Mouse (Mus musculus) midbrain, embryonic 13.5 days (tissue): ENCODE results near the gene Igfbp5. TPM values are rescaled to one million over a fixed set of nuclear protein-coding genes. Genes with fewer than 3 reads are reported as not detected.

Experiments used
- ATAC-seq: fragments of 200-750 bp; cut with Nextera tagmentation; 2 replicates; pipeline ENCODE4 v1.8.0; 2017; ENCODE audit warnings: mild to moderate bottlenecking, moderate TSS enrichment, moderate library complexity
- H3K27ac ChIP-seq: fragments of 300-500 bp; sonication (generic); 2 replicates; pipeline ENCODE4 v1.5.1; 2015; ENCODE audit warnings: inconsistent platforms, mild to moderate bottlenecking, moderate library complexity
- H3K27me3 ChIP-seq: fragments of 300-500 bp; sonication (generic); 2 replicates; pipeline ENCODE4 v1.6.1; 2015; ENCODE audit warnings: mild to moderate bottlenecking, inconsistent platforms
- H3K36me3 ChIP-seq: fragments of 300-500 bp; sonication (generic); 2 replicates; pipeline ENCODE4 v1.6.1; 2015; ENCODE audit warnings: mild to moderate bottlenecking, inconsistent platforms
- H3K4me1 ChIP-seq: fragments of 300-500 bp; sonication (generic); replicated peaks from 2 replicates; pipeline ENCODE4 v1.6.1; 2015; ENCODE audit warnings: inconsistent platforms
- H3K4me2 ChIP-seq: fragments of 300-500 bp; sonication (generic); replicated peaks from 2 replicates; pipeline ENCODE4 v1.6.1; 2015; ENCODE audit warnings: moderate library complexity, mild to moderate bottlenecking, inconsistent platforms
- H3K4me3 ChIP-seq: fragments of 300-500 bp; sonication (generic); replicated peaks from 2 replicates; pipeline ENCODE4 v1.5.1; 2015; ENCODE audit warnings: mild to moderate bottlenecking, inconsistent platforms
- H3K9ac ChIP-seq: fragments of 300-500 bp; sonication (generic); replicated peaks from 2 replicates; pipeline ENCODE4 v1.6.1; 2015; ENCODE audit warnings: mild to moderate bottlenecking, inconsistent platforms
- H3K9me3 ChIP-seq: fragments of 300-500 bp; sonication (generic); 2 replicates; pipeline ENCODE4 v1.6.1; 2016; ENCODE audit warnings: mild to moderate bottlenecking, inconsistent platforms
- WGBS: fragments of 180-500 bp; shearing (Covaris S2); methylation state at CpG from one replicate; pipeline ENCODE4 v1.1.7; 2015; 5-methylcytosine and 5-hydroxymethylcytosine counted together
- polyA plus RNA-seq: library from polyadenylated mRNA; unstranded; fragments of >200 nt; fragmentation: Nextera tagmentation; extraction: Ambion mirVana; gene quantifications from 2 replicates; pipeline ENCODE4 v1.2.1, GENCODE M21; 2015

Gene Igfbp5
- polyA plus RNA-seq, 1 experiment from 2014 or later: 31.8 TPM

DNA sequence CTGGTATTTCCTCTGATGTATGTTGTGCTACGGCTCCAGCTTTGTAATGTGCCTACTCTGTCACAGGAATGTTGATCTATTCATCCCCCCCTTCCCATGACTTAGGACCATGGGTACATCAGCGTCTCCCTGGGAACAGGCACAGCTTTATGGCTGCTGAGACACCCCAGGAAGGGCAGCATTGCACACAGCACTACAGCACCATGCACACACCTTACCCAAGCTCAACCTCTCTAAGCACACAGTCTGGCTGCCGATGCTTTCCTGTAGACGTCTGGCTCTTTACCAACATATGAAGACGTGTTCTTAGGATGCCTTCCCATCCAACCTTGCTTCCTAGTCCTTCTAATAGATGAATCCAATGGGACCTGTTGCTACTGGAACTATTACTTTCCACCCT, 8.3 kb downstream of the Igfbp5 start:
- H3K27me3 ChIP-seq: no peaks in the 10 kb centered on the region
- WGBS: 59% methylated on average over 5 of the region's 5 CpGs
- H3K27ac ChIP-seq: no peak overlapping the region
- peaks cover 35% of the 10 kb centered on the region for H3K4me1 ChIP-seq
- no peaks in the 10 kb centered on the region for H3K36me3 ChIP-seq
- no peak overlapping the region for H3K9ac ChIP-seq
- no peak for ATAC-seq
- H3K4me3 ChIP-seq: no peak overlapping the region
- H3K4me2 ChIP-seq: no peak overlapping the region
- H3K9me3 ChIP-seq: no peaks in the 10 kb centered on the region

DNA sequence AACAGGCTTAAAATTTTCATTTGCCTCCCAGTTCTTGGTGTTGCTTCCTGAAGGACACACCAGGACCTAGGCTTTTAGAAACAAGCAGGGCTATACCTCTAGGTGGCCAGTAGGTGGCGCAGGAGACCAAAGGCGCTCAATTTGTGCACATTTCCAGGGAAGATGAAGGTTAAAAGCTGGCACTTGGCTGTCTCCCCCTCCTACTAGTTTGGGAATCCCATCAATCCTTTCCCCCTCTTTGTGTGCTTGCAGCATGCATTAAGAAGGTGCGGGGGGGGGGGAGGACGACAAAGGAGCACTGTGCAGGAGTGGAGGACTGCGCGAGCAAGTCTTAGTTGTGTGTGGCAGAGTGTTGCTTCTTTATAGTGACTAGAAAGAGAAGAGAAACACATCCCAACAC, 8.8 kb downstream of the Igfbp5 start:
- no peaks in the 10 kb centered on the region for H3K36me3 ChIP-seq
- H3K27ac ChIP-seq: 0 out of 2 replicates have a peak overlapping the region, but pooled peaks have one; percentile 19
- WGBS: 6% methylated on average over 6 of the region's 6 CpGs

DNA sequence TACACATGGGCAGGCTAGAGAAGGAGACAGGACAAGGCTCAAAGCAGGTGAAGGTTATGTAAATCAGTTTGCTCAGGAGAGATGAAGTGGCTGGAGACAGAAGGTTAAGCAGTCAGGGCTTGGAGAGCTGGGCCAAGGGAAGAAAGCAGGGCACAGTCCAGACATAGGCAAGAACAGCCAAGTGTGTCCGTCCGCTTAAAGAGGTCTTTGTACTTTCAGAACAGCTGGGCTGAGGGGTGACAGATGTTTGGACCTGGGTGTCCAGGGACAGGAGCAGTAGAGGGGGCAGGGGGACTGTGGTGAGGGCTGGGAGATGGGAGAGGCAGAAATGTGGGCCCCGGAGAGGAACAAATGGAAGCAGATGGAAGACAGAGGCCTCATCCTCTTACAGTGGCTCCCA, 10.4 kb downstream of the Igfbp5 start:
- Histone ChIP-seq H3K9me3 (no peaks in the 10 kb centered on the region), H3K36me3 (no peaks in the 10 kb centered on the region), H3K4me3 (no peak overlapping the region), H3K9ac (no peak overlapping the region), H3K27ac (no peak overlapping the region), H3K27me3 (no peaks in the 10 kb centered on the region), H3K4me1 (peaks cover 18% of the 10 kb centered on the region), H3K4me2 (no peak overlapping the region)
- 70% methylated on average over 3 of the region's 3 CpGs for WGBS
- no peak for ATAC-seq

More for the DNA sequence above, 8.8 kb downstream of the Igfbp5 start:
- peaks cover 32% of the 10 kb centered on the region for H3K4me1 ChIP-seq
- no peak overlapping the region for H3K9ac ChIP-seq
- ATAC-seq: peak; percentile 22; the same call in 1 of the 2 replicates
- no peaks in the 10 kb centered on the region for H3K9me3 ChIP-seq
- no peak overlapping the region for H3K4me3 ChIP-seq
- no peak overlapping the region for H3K4me2 ChIP-seq
- H3K27me3 ChIP-seq: no peaks in the 10 kb centered on the region

DNA sequence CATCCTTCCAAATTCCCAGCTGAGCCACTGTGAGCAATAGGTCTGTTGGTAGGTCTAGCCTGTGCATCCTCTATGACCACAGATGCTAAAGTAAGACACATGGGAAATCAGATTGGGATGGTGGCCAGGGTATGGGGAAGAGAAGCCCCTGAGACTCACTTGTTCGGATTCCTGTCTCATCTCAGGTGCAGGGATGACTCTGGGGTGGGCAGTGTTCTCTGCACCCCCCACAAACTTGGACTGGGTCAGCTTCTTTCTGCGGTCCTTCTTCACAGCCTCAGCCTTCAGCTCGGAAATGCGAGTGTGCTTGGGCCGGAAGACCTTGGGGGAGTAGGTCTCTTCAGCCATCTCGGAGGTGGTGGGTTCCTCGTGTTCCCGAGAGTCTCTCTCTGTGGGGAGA, 11.0 kb downstream of the Igfbp5 start:
- Histone ChIP-seq H3K9ac (no peak overlapping the region; the same call in 1 of the 2 replicates), H3K4me3 (no peak overlapping the region), H3K4me1 (peaks cover 24% of the 10 kb centered on the region), H3K4me2 (no peak overlapping the region), H3K27me3 (no peaks in the 10 kb centered on the region), H3K27ac (no peak overlapping the region), H3K9me3 (no peaks in the 10 kb centered on the region), H3K36me3 (no peaks in the 10 kb centered on the region)
- ATAC-seq: no peak
- 88% methylated on average over 8 of the region's 8 CpGs for WGBS

DNA sequence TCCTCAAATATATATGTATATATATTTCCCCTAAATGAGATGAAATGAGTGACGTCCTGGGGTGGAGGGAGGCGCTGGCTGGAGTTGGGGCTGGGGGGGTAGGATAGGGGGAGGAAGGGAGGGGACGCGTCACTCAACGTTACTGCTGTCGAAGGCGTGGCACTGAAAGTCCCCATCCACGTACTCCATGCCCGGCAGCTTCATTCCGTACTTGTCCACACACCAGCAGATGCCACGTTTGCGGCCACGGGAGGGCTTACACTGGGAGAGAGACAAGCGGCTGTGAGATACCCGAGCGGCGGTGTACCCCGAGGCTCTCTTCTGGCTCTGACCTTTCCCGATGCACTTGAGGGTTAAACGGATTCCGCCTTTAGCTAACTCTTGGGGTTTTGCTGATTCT, 12.4 kb downstream of the Igfbp5 start:
- Histone ChIP-seq H3K36me3 (no peaks in the 10 kb centered on the region), H3K27me3 (no peaks in the 10 kb centered on the region), H3K4me2 (no peak overlapping the region), H3K9ac (no peak overlapping the region), H3K27ac (no peak overlapping the region), H3K4me3 (no peak overlapping the region), H3K9me3 (no peaks in the 10 kb centered on the region), H3K4me1 (peaks cover 25% of the 10 kb centered on the region)
- 90% methylated on average over 21 of the region's 21 CpGs for WGBS
- no peak for ATAC-seq

DNA sequence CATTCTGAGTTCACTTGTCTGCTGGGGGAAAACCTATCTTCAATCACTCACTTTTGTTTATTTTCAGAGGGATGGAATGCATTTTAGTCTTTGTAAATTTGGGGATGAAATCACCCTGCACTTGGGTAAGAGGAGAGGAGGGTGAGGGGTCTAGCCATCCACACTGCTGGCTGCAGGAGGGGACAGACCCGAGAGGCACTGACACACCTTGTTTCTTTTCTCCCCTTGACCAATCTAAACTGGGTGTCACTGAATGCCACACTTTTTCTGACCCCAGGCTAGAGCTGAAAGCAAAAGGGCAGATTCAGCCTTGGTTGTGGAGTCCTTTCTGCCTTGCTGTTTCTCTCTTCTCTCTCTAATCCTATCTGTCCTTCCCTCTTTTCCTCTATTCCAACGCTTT, 13.0 kb downstream of the Igfbp5 start:
- H3K4me3 ChIP-seq: no peak overlapping the region
- no peaks in the 10 kb centered on the region for H3K27me3 ChIP-seq
- H3K9me3 ChIP-seq: no peaks in the 10 kb centered on the region
- ATAC-seq: no peak
- no peak overlapping the region for H3K4me2 ChIP-seq
- WGBS: 83% methylated on average over 2 of the region's 2 CpGs
- H3K27ac ChIP-seq: no peak overlapping the region
- H3K36me3 ChIP-seq: no peaks in the 10 kb centered on the region
- no peak overlapping the region for H3K9ac ChIP-seq
- peaks cover 24% of the 10 kb centered on the region for H3K4me1 ChIP-seq

DNA sequence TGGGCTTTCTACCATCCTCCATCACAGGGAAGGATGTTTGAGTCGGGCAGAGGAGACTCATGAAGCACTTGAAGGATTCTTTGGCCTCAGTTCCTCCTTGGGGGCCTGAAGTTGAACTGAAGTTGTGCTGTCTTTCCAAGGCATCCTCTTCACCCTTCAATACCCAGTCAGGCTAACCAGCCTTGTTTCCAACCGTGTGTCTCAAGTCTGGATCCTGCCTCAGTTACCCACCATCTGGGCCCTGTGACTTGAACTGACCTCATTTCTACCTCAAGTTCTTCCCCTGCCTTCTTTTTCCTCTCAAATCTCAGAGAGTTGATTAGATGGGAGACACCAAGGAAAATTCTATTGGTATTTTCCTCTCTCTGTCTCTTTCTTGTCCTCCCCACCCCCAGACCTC, 14.2 kb downstream of the Igfbp5 start:
- no peaks in the 10 kb centered on the region for H3K36me3 ChIP-seq
- WGBS: 95% methylated on average over 2 of the region's 2 CpGs
- ATAC-seq: no peak
- no peak overlapping the region for H3K4me3 ChIP-seq
- no peaks in the 10 kb centered on the region for H3K27me3 ChIP-seq
- H3K4me1 ChIP-seq: peaks cover 14% of the 10 kb centered on the region
- H3K27ac ChIP-seq: no peak overlapping the region
- no peak overlapping the region for H3K9ac ChIP-seq
- H3K4me2 ChIP-seq: no peak overlapping the region
- H3K9me3 ChIP-seq: no peaks in the 10 kb centered on the region

DNA sequence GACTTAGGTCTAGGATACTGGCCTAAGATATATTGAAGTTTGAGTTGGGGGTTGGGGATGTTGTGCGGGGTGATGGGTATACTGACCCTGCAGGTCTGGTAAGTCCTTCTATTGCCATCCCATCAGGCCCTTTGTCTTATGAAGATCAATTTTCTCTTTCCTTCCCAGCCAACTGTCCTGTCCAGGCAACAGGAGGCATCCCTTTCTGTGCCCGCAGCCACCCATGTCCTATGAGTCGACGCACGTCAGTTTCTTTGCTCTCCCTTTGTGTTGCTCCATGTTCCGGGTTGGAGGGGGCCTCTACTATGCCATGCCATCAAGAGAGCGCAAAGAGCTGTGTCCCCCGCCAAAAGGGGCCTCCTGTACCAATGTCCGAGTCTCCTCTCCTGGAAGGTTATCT, 14.7 kb downstream of the Igfbp5 start:
- no peaks in the 10 kb centered on the region for H3K36me3 ChIP-seq

DNA sequence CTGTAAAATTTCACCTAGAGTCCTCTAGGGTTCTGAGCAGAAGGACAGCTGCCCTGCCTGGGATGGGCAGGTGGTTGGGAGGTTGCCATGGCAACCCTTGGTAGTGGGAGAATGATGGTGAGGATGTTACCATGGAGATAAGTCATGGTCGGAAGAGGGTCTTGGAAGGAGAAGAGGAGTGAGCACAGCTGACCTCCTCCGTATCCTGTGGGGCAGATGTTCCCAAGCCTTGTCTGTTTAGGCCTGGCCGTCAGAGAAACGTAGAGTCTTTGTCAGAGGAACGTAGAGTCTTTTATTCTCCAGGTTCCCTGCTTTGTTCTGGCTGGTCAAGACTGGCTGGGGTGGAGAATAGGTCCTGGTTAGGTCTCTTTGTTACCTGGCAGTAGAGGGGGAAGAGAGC, 15.8 kb downstream of the Igfbp5 start:
- Histone ChIP-seq H3K27ac (peak overlapping the region; percentile 66), H3K9ac (no peak overlapping the region), H3K4me3 (no peak overlapping the region), H3K36me3 (no peaks in the 10 kb centered on the region), H3K4me1 (peaks cover 12% of the 10 kb centered on the region), H3K4me2 (no peak overlapping the region), H3K27me3 (no peaks in the 10 kb centered on the region), H3K9me3 (no peaks in the 10 kb centered on the region)
- WGBS: 10% methylated on average over 5 of the region's 5 CpGs
- ATAC-seq: peak; percentile 73

More for the DNA sequence above, 14.7 kb downstream of the Igfbp5 start:
- H3K4me2 ChIP-seq: no peak overlapping the region
- no peak overlapping the region for H3K27ac ChIP-seq
- H3K9me3 ChIP-seq: no peaks in the 10 kb centered on the region
- H3K9ac ChIP-seq: no peak overlapping the region
- peaks cover 12% of the 10 kb centered on the region for H3K4me1 ChIP-seq
- 95% methylated on average over 9 of the region's 9 CpGs for WGBS
- no peak for ATAC-seq
- H3K27me3 ChIP-seq: no peaks in the 10 kb centered on the region
- H3K4me3 ChIP-seq: no peak overlapping the region

DNA sequence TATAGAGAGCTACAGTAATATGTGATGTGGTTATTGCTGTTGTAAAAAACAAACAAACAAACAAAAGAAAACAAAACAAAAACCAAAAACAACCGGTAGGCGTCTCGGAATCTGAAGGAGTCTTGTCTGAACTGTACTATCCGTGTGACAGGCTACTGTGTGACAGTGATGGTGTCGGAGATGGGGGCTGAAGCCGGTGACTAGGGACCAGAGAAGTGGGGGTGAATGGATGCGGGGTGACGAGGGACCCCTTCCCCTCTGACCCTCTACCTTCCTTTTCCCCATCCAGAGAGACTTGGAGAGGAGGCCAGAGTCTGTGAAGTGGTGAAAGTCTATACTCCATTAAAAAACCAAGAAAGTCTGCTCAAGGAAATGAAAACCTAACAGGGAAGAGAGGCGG, 16.4 kb downstream of the Igfbp5 start:
- ATAC-seq: no peak
- no peaks in the 10 kb centered on the region for H3K27me3 ChIP-seq
- peaks cover 12% of the 10 kb centered on the region for H3K4me1 ChIP-seq
- H3K27ac ChIP-seq: peak overlapping the region; percentile 66
- 88% methylated on average over 9 of the region's 9 CpGs for WGBS
- H3K9me3 ChIP-seq: no peaks in the 10 kb centered on the region
- H3K4me2 ChIP-seq: no peak overlapping the region
- no peak overlapping the region for H3K9ac ChIP-seq
- no peaks in the 10 kb centered on the region; the same call in 1 of the 2 replicates for H3K36me3 ChIP-seq
- H3K4me3 ChIP-seq: no peak overlapping the region

DNA sequence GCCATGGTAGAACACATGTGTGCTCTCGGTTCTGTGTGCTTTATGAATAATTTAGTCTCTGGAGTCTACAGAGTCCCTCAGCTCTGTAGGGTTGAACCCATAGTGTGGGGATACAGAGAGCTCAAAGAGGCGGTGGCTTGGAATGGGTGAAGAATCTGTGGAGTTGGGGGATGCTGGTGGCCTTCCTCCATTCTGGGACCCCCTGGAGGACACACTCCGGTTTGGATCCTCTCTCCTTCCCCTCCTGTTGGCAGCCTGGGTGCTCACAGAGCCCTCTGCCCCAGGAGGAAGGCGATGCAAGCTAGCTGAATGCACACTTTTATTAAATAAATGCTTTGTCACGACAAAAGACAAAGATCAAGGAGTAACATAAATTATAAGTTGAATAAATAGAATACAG, 17.1 kb downstream of the Igfbp5 start:
- H3K4me3 ChIP-seq: no peak overlapping the region
- 71% methylated on average over 5 of the region's 5 CpGs for WGBS
- no peaks in the 10 kb centered on the region for H3K27me3 ChIP-seq
- H3K9ac ChIP-seq: no peak overlapping the region
- H3K4me1 ChIP-seq: peaks cover 12% of the 10 kb centered on the region
- no peak overlapping the region for H3K27ac ChIP-seq
- ATAC-seq: no peak
- no peak overlapping the region for H3K4me2 ChIP-seq
- no peaks in the 10 kb centered on the region for H3K9me3 ChIP-seq
- peaks cover 1% of the 10 kb centered on the region for H3K36me3 ChIP-seq

DNA sequence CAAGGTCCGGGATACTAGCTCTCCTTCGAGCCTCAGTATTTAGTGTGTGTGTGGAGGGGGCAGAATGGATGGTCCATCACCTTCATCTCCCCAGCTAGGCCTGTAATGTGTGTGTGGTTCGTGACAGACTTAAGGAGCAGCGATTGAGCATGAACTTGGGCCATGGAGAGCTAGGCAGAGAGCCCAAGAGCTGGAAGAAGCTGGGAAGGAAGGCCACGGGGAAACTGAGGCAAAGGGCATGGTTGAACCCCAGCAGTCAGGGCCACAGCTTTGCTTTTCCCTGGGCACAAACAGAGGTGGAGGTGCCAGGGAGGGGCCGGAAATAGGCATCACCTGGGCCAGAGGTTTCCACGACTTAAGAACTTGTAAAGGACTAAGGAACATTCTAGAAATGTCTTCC, 17.5 kb downstream of the Igfbp5 start:
- Histone ChIP-seq H3K27ac (no peak overlapping the region), H3K9ac (no peak overlapping the region), H3K4me2 (no peak overlapping the region), H3K4me3 (no peak overlapping the region), H3K9me3 (no peaks in the 10 kb centered on the region), H3K4me1 (peaks cover 12% of the 10 kb centered on the region), H3K27me3 (no peaks in the 10 kb centered on the region), H3K36me3 (peaks cover 6% of the 10 kb centered on the region)
- no peak for ATAC-seq
- 94% methylated on average over 7 of the region's 7 CpGs for WGBS

DNA sequence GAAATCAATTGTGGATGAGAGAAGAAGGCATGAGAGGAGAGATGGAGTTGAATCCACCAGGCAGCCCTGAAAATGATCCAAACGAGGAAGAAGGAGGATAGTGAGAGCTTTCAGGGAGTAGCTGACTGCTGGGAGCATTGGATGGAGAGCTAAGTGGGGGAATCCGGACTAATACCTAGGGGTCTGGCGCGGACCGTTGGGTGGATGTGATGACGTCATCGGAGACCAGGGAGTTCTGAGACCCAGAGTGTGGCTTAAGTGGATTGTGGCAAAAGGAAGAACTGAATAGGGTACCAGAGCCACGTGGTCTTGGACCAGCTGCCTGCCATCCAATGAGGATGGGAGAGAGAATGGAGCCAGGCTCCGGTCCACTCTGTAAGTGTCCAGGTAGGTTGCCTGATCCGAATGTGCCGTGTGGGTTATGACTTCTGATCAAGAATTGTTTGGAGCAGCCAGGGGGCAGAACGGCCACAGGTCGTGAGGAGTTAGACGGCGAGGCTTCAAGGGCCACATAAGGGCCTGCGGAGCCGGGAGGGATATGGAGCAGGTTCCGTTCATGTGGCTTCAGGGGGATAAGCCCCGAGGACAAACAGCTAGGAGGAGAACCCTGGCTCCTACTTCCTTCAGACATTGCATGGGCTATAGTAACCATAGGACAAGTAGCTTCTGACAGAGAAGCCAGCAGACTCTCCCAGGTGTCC, 18.3 kb downstream of the Igfbp5 start:
- H3K4me3 ChIP-seq: no peak overlapping the region
- WGBS: 85% methylated on average over 19 of the region's 19 CpGs
- H3K4me1 ChIP-seq: peaks cover 12% of the 10 kb centered on the region
- ATAC-seq: no peak
- H3K27ac ChIP-seq: no peak overlapping the region
- no peaks in the 10 kb centered on the region for H3K27me3 ChIP-seq
- no peak overlapping the region for H3K9ac ChIP-seq
- no peak overlapping the region for H3K4me2 ChIP-seq
- no peaks in the 10 kb centered on the region for H3K9me3 ChIP-seq
- peaks cover 14% of the 10 kb centered on the region for H3K36me3 ChIP-seq
